Mouse (Mus musculus) CD4-positive, CD25-positive, alpha-beta regulatory T cell, adult 2 months (primary cell): ENCODE data around the gene Arhgap1.

Experiments used
- DNase-seq: peaks from one replicate; pipeline ENCODE4 v3.0.0-alpha.2; 2012; ENCODE audit warnings: low read depth, low spot score

The Arhgap1 gene

DNA sequence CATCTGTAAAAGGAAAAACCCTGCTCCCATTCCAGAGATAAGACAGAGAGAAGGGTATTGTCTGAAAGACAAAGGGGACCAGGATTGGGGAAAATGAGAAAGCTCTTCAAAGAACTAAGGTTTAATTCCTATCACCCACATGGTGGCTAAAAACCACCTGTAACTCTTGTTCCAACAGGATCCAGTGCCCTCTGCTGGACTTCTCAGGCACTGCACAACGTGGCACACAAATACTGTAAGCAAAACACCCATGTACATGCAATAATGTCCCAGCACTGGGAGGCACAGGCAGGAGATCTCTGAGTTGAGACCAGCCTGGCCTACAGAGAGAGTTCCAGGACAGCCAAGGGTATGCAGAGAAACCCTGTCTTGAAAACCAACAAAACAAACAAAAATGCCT is 2.9 kb upstream of the Arhgap1 start:
- peak; percentile 87 for DNase-seq

DNA sequence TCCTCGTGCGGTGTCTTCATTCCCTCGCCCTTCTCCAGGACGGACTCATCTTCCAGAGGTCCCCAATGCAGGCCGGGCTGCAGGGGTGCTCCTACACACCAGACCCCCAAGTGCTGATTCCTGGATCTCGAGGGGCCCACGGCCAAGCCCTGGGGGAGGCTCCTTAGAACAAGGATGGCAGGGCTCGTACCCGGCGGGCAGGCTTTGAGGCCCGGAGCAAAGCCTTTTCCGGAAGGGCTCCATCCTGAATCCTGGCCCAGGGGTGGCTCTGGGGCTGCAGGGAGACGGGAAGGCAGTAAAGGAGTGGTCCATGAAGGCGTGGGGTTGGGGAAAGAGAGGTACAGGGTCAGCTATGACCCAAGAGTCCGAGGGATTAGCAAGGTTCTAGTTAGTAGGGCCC is 508 bp upstream of the Arhgap1 start:
- DNase-seq, result no peak

DNA sequence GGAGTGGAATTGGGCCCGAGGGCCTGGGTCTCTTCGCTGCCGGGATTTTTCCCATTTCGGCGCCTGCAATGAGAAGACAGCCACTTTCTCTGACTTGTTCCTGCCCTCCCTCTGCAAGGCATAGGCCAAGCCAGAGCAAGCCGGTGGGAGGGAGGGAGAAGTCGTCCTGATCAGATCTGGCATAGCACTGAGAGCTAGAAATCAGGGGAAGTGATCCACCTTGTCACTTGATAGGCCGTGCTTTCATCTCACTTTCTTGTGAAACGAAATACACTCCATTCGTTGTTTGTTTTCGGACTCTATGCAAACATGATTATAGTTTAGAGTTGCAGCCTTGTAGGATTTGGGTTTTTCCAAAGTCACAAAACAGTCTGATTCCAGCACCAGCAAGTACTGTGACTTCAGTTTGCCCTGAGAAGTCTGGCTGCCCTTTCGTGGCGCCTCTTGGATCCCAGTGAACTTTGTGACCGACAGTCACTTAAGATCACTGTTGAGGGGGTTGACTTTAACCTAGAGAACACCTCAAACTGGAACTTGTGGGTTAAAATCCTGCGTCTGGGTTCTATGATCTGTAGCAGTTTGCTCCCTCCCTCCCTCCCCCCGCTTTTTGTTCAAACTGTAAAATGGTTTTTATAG is 818 bp downstream of the Arhgap1 start:
- DNase-seq, result no peak

DNA sequence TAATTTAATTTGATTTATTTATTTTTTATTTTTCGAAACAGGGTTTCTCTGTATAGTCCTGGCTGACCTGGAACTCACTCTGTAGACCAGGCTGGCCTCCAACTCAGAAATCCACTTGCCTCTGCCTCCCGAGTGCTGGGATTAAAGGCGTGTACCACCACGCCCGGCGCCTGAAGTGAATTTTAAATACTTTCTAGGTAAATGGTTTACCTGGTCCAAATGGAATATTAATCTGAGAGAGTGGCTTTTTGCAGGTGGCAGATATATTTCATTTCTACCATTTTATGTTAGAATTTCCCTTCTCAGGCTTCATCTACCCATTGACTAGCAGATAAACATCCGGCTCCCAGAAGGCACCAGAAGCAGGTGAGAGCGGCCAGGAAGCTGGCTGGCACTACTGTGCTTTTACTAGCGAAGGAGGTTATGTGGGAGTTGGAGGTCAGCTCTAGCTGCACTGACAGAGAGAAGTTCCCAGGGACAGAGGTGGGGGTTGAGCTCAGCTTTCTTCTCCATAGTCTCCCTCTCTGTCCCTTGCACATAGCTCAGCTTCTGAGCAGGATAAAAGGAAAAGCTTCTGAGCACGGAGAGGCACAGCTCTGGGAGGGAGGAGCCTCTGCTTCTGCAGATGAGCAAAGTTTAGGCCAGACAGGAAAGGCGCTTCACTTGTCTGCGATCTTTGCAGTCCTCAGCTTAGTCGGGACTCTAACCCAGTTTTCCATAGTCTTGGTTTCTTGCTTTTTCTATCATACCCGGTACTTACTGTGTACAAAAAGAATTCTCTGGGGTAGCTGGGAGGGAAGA is 2.0 kb downstream of the Arhgap1 start:
- peak; percentile 35 for DNase-seq

DNA sequence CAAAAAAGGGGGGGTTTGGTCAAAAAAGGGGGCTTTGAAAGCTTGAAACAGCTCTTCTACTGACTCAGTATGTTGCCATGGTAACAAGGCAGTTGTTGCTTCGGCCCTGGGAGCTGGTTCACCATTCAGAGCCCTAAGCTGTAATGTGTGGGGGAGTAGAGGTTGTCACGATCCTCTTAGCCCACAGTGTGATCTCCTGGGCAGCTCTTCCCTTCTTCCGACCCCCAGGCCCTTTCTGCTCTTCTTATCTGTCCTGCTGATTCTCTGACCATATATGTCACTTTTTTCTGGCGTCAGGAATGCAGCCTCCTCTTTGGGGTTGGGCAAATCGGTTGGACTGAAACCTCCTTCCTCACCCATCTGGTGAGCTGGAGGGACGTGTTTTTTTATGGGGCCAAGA is 3.2 kb downstream of the Arhgap1 start:
- DNase-seq, result no peak

DNA sequence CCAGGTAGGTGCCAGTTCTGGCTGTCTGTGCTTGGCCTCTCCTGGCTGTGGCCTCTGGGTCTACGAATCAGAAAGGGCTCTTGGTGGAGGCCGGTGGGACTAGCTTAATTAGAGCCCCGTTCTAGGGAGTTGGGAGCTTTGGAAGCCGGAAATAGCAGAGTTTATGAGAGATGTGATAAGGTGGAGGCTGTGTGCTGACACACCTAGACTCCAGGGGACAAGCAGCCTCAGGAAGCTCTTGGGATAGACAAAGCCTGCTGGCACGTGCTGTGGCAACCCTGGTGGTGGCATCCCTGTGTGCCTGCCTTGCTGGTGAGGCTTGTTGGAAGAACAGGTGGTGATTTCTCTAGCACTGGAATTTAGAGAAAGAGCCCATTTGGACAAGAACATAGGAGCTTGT is 5.7 kb downstream of the Arhgap1 start:
- DNase-seq, result no peak

DNA sequence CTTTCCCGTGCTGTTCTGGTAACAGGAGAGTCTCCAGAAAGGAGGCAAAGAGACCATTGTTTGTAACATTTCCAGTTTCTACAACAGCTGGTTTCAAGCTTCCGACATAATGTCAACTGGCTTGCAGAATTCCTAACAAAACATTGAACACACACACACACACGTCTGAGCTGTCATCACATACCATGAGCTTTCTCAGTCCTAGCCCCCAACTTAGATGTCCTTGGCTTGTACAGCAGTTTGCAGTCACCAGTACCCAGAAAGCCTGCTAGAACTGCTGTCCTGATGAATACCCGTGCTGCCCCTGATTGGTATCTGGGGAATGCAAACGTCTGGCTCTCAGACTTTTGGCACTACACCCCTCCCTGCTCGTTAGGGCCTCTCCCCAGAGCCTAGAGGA is 6.2 kb downstream of the Arhgap1 start:
- DNase-seq, result no peak

DNA sequence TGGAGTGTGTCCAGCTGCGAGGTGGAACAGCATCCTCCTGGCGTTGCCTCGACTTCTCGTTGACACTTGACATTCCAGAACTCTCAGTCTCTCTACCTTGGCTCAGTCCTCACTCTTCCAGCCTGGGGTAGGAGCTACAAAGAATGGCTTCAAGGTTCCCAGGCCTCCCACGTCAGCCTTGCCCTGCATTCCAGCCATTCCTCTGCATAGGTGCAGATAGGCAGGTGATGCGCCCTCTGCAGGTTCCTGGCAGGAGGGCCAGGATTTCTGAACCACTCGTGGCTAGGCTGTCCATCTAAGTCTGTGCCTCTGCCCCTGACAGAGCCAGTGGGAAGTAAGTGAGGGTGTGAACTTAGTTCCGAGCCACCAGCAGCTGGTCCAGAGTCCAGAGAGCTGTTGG is 7.1 kb downstream of the Arhgap1 start:
- DNase-seq, result no peak

DNA sequence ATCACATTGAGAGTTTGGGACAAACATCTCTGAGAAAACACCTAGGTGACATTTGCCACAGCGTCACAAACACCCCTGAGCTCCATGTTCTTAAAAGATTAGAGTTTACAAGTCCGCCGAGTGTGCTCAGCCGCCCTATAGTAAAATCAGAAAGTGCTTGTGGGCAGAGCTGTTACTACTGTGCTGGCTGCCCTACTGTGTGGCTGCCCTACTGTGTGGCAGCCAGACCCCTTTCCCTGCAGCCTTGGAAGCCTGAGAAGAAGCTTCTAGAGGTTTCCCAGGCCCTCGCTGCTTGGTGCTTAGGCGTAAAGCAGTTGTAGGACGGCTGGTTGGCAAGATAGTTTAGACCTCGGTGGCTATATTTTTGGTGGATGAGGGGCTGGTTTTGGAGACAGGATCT is 10.0 kb downstream of the Arhgap1 start:
- no peak for DNase-seq

DNA sequence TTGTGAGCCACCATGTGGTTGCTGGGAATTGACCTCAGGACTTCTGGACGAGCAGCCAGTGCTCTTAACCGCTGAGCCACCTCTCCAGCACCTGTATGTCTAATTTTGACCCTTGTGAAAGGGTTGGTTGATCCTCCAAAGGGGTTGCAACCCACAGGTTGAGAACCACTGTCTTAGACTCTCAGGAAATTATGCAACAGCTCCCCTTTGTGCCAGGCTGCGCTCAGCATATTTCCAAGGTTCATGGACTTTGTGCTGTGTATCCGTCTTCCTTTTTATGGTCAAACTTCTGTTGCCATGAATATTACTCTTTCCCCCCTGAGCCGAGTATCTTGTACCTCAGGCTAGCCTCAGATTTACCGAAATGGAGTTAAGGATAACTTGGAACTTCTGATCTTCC is 11.3 kb downstream of the Arhgap1 start:
- DNase-seq, result no peak

DNA sequence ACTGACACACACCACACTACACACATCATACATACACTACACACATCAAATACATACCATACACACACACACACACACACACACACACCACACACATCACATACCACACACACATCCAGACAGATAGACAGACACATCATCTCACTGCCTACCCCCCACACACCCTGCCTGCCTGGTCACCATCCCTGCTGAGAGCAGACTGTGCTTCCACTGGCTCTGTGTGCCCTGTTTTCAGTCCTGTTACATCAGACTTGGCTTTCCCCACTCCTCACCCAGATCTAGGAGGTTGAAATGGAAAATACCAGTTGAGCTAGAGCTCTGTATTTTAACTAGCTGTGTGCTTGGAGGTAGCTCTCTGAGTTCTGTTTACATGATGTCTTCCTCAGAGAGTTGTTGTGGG is 15.1 kb downstream of the Arhgap1 start:
- DNase-seq, result no peak

DNA sequence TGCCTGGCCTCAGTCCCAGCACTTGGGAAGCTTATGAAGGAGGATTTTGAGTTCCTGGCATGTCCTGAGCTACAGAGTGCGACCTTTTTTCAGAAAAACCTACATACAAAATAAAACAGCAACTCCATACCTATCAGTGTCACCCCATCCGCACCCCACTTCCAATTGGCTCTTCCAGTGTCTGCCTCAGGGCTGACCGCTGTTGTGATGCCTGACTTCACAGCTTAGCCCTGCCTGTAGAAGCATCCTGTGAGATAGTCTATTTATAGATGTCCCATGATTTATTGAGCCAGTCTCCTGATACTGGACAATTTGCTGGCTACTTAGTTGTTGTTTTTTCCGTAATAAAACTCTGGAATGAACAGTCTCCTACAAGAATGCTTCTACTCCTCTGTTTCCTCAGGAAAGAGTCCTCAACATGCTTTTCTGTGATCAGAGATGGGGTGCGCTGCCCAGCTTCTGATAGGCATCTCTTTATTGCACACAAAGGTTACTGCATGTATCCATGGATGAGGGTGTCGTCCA is 16.8 kb downstream of the Arhgap1 start:
- no peak for DNase-seq

DNA sequence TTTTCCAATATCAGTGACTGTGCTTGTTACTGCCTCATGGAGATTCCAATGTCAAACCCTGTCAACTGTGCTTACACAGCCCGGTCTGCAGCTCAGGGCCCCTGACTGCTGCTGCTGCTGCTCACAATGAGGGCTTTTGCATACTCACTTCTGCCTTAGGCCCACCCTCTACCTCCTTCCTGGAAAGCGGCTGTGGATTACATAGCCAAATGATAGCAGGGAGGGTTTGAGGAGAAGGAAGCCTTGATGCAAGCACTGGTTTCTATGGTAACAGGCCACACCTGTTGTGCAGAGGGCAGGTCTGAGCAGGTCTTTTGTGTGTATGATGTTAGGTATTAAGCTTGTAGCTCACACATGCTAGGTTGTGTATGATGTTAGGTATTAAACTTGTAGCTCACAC is 18.1 kb downstream of the Arhgap1 start:
- DNase-seq, result no peak

DNA sequence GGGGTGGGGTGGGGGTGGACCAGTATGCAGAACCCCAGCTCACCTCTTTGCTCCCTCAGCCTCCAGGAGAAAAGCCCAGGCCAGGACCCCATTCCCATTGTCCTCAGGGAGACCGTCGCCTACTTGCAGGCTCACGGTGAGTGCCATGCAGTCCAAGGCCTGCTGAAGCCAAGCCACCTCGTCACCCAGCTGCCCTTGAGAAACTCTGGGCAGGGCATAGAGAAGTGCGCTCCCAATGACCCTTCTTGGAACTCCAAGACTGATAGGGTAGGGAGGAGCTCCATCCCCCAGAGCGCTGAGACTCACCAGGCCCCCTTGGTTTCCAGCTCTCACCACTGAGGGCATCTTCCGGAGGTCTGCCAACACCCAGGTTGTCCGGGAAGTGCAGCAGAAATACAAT is 19.7 kb downstream of the Arhgap1 start:
- DNase-seq, result no peak

DNA sequence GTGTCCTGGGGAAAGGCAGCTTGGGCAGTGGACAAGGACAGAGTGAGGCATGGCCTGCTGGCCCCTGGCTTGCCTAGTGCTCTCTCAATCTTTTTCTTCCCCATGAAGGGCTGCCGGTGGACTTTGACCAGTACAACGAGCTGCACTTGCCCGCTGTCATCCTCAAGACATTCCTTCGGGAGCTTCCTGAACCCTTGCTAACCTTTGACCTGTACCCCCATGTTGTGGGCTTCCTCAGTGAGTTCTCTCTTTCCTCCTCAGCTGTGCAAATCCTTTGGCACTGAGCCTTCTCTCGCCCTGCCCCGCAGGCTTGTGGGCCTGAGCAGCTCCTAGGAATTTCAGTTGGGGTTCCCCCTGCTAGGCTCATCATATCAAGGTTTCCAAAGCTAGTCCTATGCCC is 20.4 kb downstream of the Arhgap1 start:
- DNase-seq, result no peak

DNA sequence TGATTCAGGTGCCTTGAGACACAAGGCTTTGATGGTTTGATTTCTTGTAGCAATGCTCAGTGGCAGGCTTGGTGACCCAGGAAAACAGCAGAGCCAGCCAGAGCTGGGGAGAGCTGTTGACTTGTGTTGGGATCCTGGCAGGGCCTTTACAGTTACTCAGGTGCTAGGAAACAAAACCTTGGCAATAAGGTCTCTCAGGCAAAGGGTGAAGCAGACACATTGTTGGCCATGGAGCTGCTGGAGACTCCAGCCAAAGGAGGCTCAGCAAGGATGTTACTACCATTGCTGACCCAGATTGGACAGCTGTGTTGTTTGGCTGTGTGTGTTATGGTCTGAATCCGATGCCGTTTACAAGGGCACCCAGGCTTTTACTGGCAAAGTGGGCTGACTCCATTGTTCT is 23.9 kb downstream of the Arhgap1 start:
- no peak for DNase-seq

DNA sequence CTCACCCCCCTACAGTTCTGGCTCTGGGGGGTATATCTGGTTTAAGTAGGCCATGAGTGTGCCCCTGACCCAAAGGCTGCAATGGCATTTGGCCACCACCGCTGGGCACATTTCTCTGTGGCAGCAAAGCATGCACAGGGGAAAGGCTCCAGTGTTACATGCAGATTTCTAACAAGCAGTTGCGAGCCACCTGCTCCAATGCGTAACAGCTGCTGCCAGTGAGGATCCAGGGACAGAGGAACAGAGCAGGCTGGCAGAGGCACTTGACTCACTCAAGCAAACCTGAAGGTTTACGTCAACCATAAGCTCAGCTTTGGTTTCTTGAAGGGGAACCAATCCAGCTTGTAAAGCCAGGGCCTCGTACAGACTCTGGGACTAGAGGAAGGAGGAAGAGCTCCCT is 25.2 kb downstream of the Arhgap1 start:
- no peak for DNase-seq

DNA sequence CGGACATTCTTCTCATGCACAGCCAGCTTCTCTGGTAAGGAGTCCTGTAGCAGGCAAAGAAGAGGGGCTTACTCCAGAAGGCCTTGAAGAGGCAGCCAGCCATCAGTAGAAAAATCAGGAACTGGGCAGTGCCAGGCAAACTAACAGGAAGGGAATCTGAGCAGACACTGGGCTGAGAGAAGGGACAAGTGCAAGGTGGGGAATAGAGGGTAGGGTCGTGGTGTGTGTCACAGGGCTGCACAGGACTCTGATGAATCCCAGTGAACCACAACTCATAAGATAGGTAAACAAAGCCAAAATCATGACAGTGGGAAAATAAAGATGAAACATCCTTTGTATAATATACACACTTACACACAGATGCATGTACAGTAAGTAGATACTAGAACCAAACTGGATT is 26.8 kb downstream of the Arhgap1 start:
- DNase-seq, result no peak

DNA sequence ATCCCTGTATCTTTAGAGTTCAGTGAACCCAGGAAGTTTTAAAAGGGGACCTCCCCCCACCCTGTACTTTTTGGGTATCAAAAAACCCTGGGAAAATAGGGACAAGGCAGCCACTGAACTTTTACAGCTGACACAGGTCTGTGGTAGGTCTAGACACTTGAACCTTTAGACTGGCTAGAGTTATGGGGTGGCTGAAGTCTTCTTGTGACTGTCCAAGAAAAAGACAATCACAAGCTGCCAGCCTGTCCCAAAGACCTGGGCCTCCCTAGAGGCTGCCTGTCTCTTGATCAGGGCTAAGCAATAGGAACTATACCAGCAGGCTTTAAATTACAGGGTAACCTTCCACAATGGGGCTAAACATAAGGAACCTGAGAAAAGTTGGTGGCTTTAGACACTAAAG is 27.3 kb downstream of the Arhgap1 start:
- no peak for DNase-seq

DNA sequence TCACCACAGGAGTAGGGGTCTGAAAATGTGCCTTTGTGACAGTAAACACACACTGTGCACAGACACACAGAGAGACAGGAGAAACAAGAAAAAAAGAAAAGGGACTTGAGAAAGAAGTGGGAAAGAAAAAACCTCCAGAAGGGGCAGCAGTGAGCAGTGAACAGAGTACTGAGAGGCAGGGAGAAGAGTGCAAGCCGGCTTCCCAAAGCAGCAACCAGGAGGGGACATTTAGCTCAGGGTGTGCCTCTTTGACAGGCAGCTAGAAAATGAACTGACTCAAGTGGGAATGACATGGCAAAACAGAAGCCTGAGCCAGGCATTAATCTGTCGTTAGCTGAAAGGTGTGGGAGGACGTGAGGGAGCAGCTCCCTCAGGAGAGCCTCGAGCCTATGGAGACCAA is 33.2 kb downstream of the Arhgap1 start:
- peak; percentile 53 for DNase-seq

DNA sequence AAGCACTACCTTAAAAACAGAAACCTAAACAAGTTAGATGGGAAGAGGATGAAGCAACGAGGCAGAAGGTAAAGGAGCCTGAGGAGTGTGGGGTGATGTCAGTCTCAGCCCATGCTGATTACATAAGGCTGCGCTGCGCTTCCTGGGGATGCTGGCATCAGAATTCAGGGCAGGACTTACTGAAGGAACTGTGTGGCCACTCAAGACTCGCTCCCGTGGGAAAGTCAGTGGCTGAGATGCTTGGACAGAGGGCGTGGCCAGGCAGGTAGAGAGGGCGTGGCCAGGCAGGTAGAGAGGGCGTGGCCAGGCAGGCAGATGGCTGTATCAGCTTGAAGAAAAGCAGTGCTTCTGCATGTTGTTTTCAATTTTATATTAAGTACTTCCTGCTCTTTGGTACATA is 34.3 kb downstream of the Arhgap1 start:
- DNase-seq, result no peak

DNA sequence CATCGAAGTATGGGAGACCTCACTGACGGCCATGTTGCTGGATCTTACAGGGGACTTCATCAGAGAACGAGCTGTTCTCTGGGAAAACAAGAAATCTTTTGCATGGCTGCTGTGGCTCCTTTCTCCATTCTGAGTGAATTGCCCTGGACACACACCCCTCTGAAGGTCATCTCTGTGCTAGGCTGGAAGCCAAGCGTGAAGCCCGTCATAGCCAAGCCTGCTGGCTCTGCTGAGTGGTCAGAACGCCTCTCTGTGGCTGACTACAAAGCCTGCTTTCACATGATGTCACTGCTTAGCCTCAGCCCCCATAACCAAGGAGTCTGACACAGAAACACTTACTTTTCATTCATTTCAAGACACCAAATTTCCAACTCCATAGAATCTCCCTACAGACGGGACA is 39.8 kb downstream of the Arhgap1 start:
- no peak for DNase-seq

DNA sequence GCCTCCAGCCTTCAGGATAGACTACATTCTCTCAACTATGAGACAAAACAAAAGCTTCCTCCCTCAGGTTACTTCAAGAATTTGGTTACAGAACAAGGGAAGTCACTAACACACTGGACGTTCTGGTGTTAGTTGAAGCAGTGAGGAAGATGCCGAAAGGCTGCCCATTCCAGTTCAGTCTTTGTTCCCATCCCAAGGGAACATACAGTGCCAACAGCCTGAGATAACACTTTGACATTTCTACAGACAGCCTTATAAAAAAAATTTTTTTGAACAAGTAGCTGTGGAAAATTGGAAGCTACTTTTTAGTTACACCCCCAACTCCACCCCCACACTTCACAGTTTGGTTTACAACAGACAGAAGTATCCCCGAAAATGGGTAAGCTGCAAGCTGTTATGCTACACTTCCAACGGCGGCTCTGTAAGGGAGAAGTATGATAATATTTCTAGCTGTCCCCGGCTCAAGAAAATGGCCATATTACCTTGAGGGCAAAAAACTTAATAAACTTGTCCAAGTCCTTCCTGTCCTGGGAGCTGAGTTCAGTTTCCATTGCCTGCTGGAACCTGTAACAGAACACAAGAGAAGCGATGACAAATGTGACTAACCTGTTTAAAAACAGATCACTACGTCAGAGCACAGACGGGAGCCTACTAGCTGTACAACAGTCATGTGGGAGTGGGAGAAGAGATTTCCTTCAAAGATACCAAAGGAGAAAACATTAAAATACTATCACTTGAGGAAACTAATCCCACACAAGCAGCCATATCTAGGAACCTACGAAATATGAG is 46.0 kb downstream of the Arhgap1 start:
- no peak for DNase-seq
